Mouse (Mus musculus) hindlimb bud, embryonic 11.5 days (tissue): ENCODE data around the gene Gm10775.

ENCODE experiments used
- DNase-seq: peaks from one replicate; pipeline ENCODE4 v3.0.0-alpha.2; 2012; ENCODE audit warnings: low read depth, low spot score; ENCODE audit errors: extremely low spot score

Gm10775 gene

DNA sequence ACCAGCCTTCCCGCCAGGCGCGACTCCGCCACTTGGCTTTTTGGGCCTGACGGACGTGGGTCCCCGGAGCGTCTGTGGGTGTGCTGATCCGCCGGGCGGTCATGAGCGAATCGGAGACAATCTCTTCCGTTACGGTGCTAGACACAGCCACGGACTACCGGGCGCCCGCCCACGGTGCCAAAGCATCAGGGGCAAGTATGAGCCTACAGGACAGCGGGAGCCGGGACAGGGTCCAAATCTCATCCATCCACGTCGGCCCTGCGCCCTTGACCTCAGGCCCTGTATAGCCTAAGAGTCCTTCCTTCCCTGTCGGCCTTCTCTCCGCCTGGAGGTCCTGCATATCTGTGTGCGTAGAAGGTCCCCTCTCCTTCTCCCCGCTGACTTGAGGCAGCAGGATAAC is at the start of gene Gm10775:
Gene Gm10775 (plus strand): TSS at position 301 of the 400 bp plus-strand sequence.
- DNase-seq: no peak

DNA sequence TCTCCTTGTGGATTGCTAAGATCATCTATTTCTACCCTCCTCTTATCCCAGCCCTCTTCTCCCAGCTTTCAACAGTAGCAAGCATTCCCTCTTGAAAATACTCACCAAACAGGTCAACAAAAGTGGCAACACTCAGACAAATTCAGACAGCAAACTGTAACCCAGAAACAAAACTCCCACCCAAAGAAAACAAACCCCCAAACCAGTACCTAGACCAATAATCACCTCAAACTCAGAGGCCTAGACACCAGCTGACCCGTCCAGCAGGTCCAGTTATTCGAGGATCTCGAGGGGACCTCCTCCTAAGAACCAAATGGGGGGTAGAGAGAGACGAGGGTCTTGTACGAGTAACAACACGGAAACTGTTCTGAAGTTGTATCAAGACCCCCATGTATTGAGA is 33.4 kb upstream of the Gm10775 start:
- DNase-seq: no peak

DNA sequence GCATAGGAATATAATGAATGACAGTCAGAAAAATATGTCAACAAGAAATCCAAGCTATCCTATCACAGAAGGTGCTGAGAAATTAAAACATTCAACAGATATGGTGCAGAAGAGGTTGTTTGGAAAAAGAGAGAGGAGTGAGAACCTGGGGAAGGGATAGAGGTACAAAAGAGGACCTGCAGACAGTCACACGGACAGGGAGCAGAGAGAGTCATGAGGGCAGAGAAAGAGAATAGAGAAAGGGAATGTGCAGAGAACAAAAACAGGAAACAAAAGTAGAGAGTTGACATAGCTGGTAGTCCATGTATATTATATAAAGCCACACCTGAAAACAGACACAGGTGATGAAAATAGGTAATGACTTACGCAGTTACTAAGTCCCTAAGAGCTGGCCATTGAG is 32.7 kb upstream of the Gm10775 start:
- DNase-seq: no peak

DNA sequence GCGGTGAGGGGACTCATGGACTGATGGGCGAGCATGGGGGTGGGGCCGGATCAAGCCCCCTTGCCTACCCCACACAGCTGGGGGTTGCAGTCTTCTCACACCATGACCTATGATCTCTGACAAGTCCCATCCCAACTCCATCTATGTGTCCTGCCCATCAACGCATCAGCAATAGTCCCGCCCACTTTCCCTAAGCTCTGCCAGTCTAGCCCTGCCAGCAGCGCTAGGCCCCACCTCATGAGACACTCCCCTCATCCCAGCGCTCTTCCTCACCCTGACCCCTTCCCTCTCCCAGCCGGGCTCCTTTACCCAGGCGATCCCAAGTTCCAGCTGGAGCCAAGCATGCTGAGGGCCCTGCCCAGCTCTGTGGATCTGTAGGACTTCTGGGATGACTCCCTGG is 22.1 kb upstream of the Gm10775 start:
- DNase-seq: no peak

DNA sequence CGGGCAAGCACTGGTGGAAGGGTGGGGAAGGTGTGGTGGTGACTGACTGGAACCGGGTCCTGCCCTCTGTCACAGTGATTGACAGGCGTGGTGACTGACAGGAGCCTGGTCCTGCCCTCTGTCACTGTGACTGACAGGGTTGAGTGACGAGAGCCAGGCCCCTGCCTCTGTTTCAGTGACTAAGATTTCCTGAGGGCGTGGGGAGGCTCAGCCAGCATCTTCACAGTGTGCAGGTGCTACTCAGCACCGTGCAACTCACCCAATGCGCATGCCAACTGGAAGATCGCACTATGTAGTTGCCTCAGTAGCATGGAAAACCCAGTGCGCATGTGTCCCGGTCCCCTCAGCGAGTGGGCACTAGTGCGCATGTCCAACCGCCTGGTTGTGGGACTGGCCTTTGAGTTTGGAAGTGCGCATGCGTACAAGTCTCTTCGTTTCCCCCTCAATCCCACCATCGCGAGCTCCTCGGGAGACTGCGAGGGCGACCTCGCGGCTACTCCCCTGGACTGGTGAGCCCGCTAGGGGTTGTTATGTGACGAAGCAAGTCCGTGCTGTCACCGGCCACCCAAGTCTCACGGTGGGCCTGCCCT is 18.7 kb upstream of the Gm10775 start:
- DNase-seq: peak; percentile 93

DNA sequence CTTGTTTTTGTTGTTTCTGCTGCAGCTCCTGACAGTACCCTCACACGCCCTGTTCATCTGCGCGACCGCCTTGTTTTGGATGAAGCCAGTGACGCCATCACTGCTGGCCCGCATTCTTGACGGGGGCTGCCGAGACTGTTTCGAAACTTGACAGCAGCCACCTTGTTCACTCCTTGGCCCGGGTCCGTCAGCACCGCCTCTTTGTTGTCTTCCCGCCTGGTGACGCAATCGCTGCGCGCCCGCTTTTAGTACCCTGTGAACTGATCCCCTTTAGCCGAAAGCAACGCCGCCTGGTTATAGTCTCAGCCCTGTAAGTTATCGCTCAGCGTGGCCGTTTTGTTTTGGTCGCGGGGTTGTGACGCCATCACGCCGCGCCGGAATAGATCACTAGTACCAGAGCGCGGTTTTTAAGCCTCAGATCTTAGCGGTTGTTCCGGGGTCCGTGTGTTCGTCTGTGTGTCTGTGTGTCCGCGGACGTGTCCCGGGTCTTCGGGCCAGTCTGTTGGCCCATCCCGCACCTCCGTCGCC is 18.2 kb upstream of the Gm10775 start:
- peak; percentile 57 for DNase-seq

DNA sequence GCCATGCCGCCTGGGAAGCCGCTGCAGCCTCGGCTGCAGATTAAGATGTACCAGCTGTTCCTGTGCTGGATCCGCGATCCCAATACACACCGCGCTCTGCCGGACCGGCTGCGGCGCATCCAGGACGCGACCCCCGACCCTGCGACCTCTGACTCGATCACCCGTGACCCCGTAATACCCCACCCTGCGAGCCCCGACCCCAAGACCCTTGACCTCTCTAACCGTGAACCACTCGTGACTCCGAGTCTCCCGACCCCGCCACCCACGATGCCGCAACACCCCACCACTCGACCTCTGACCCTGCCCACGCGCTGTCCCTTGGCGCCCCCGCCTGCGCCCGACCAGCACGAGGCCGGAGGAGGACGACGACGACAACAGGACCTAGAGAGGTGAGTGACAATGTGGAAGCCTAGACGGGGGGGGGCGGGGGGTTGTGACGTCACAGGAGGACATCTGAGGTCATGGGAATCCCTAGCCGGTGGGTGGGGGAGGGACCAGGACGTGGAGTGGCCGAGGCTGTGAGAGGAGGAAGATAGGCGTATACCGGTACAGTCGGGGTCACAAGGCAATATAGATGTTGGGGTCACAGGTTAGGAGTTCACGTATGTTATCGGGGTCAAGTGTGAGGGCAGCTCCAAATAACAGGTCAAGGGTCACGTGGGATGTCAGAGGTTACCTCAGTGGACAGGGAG is 17.6 kb upstream of the Gm10775 start:
- no peak for DNase-seq

DNA sequence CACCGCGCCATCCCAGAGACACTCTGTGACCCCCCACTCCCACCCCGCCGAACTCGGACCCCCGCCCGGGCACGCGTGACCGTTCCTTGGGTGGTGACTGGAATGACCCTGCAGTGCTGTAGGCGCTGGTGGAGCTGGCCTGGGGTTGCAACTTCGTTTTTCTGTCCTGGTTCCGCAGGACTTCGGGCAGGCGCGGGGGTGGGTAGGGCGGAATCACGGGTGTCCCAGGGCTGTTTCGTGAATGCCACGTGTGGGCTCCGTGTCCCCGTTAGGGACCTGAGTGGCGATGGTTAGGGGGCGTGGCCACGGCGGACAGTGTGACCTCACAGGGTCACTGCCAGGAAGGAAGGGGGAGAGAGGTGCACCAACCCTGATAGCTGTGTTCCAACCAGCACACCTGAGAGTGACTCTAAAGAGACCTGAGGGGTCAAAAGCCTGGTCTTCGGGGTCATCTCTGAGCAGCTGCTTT is 17.0 kb upstream of the Gm10775 start:
- no peak for DNase-seq

DNA sequence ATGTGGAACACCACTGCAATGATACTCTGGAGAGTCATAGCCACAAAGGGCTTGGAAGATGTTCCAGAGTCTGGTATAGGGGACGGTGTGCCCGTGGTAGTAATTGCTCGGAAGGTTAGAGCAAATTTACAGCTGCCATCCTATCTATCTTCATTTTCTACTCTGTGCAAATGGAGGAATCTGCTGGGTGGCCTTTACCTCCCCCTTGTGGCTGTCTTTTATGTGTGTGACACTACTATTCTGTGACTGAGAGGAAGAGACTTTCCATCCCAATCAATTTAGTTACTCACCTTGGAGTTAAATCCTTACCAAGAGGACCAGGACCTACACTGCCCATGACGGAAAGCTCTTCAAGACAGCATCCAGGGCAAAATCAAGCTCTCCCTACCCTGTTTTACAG is 16.1 kb upstream of the Gm10775 start:
- no peak for DNase-seq

DNA sequence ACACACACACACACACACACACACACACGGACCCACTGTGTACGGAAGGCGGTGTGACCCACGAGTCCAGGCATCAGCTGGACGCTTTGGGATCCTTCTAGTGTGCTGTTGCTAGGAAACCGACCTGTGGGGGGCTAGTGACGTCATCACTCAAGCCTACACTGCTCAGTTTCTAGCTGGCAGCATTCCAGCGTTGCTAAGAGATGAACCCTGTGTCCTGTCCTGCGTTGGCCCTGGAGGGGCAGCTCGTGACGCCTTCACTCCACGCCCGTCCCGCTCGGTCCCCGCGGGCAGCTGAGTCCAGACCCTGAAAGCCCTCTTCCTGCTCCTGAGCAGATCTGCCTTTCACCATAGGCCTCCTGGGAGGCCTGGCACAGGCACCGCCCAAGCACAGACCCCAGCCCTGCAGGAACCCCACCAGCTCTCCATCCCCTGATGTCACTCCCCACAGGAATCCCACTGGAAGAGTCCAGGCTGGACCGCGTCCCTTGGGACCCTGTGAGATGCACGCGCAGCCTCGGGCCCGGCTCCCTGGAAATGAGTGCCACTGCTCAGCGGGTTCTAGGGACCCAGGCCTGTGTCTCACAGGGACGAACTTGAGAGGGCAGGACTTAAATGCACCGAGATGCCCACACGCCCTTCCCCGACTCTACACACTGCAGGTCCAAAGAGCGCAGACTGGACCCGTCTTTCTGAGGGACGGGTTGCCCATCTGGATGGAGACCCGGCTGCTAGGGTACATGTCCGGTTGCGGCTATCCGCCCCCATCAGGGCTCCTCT is 974 bp upstream of the Gm10775 start:
- DNase-seq: no peak

DNA sequence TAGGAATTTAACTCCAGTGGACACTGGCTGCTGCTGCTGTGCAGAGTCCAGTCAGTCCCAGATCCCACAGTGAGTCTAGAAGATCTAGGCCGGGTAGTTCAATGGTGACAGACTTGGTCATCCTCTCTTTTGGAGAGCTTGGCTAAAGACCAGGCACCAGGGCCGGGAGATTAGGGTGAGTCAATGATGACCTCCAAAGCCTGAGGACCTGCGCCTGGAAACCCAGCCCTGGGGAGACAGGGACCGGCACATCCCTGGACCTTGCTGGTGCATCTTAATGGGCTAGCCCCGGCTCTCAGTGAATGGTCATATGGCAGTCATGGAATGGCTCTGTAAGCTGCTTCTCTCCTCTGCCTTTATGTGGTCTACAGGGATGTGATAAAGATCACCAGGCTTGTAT is 2.7 kb downstream of the Gm10775 start:
- no peak for DNase-seq

DNA sequence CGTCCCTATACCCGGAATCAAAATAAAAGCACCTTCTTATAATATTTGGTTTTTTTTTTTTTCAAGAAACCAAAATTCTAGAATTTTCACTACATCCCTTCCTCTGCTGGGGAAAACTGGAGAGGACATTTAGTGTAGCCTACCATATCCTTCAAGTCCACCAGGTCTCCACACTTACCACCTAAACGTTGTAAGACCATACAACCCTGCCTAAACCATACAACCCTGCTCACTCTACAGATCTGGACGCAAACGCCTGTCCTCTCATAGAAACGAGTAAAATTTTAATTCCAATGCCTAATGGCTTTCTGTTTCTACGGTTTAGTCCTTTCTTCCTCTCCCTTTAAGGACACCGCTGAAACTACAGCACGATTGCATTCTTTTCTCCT is 18.6 kb downstream of the Gm10775 start:
- DNase-seq: no peak

DNA sequence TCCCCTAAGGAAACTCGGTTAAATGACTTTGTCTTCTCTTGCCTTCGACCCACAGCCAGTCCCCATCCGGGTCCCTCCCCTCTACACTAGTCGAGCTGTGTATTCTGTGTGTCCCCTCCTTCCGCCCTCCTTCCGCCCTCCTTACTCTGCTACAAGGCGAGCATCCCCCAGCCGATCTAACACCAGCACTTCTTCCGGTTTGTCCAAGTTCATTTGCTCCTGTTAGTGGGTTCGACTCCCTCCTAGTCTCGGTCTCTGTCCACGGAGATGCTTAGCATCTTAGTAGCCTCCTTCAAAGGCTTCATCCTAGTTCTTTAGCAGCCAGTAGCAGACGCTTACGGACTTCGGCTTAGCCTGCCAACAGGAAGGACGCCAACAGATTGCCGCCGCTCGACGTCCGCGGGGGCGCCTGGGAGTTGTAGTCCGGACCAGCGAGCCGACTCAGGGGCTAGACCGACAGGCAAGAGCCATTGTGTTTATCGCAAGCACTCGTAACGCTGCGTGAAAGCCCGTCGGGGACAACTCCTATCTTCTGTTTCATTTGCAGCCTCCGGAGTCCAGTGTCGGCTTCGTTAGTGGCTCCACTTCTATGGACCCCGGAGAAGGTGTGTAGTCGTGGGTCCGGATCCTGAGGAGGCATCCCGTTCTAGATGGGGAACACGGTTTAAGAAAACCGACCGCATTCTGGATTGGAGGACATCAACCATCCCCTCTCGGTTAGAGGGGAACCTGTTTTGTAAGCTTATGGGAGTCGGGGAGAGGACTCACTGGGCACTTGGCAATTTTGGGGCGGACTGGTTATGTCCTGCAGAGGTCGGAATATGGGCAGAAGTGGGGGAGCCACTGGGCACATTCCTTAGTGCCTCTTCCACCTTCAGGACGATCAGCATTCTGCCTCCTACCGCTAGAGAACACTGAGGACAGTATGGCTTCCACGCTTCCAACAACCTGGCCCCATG is 19.3 kb downstream of the Gm10775 start, which contains the start of gene Zfp369:
Gene Zfp369 (plus strand): TSS at position 432 of the 959 bp plus-strand sequence.
- peak; percentile 50 for DNase-seq

DNA sequence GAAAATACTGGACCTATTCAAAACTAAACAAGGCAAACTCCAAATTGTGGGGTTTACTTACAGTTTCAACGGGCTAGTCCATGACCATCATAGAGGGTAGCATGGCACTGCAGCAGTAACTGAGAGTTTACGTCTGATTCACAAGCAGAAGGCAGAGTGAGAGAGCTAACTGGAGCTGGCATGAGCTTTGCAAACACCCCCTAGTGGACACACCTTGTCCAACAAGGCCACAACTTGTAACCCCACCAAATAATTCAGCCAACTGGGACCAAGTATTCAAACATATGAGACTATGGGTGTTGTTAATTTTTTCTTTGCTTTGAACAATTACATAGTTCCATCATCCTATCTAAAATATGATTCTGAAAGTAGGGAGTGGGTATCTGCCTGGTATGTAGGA is 27.4 kb downstream of the Gm10775 start:
- no peak for DNase-seq

DNA sequence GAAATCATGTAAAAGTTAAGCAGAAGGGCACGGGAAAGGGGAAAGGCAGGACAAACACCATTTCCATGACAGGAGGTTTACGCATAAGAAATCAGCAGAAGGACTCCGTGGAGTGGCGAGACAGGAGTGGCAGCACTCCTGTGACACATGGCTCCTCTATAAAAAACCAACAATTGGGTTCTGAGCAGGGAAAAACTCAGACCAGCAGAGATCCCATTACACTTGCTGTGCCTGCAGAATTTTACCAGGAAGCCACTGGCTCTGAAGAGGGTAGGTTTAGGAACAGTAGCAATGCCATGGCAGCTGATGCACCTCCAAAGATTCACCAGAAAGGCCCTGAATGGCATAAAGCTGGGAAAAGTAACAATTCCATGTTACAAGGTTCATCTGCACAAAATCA is 37.0 kb downstream of the Gm10775 start:
- DNase-seq: no peak
